Mouse (Mus musculus): ENCODE measurements at regions not wholly inside any gene's neighbourhood (a gene's known extent, or its start where the extent isn't known, plus 50 kb on each side); places are given as distances from the start of the nearest gene placed in this dataset.

DNA sequence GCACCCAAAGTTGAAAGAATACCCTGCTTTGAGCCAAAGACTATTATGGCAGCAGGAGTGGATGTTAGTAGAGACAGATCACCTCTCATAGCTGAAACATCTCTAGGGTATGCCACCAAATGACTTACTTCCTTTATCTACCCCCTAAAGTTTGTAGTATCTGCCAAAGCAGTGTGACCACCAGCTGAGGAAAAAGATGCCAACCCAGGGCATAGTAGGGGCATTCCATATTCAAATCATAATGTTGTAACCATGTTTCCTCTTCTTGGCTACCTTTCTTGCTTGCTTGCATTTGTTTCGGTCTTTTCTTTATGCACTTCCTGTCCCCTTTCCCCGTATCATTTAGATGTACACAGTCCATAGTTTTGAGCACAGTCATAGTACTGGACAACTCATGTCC, 1449.6 kb downstream of the Gsdmc2 start:
- Histone ChIP-seq H3K27me3 (ENCODE audit: control insufficient read depth, insufficient read depth, low read length) (no peaks in the 10 kb centered on the region), H3K36me3 (ENCODE audit: control insufficient read depth, insufficient read depth, low read length) (no peaks in the 10 kb centered on the region), H3K4me3 (ENCODE audit: low read depth, low read length) (no peak overlapping the region), H3K4me2 (ENCODE audit: low read depth, low read length) (no peak overlapping the region), H3K9me3 (ENCODE audit: control insufficient read depth, low read length) (no peaks in the 10 kb centered on the region), H3K4me1 (ENCODE audit: control insufficient read depth, insufficient read depth, low read length) (no peaks in the 10 kb centered on the region), H3K27ac (ENCODE audit: low read depth, low read length) (no peak overlapping the region), H3K9ac (replicated peaks; ENCODE audit: low read depth, low read length) (no peak overlapping the region)
- 96% methylated on average over 2 of the region's 2 CpGs for WGBS
- no peak for ATAC-seq (ENCODE audit: low read depth)

DNA sequence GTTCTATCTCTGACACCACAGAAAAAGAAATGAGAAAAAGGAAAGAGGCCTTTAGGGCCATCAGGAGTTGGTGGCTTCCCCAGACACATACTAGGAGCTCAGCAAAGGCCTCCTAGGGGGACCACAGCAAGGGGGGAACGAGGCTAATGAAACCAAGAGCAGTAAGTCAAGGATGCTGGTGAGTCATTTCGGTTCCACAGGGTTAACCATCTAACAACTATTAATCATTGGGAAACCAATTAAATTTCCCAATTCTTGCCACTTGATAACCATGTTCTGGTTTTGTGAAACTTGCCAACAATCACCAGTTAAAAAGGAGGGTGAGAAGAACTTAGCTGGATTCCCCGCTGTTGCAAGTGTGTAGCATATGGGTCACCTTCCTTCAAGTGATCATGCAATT, 1451.6 kb downstream of the Gsdmc2 start:
- Histone ChIP-seq H3K9ac (replicated peaks; ENCODE audit: low read depth, low read length) (no peak overlapping the region), H3K4me2 (ENCODE audit: low read depth, low read length) (no peak overlapping the region), H3K27ac (ENCODE audit: low read depth, low read length) (no peak overlapping the region), H3K4me1 (ENCODE audit: control insufficient read depth, insufficient read depth, low read length) (no peaks in the 10 kb centered on the region), H3K9me3 (ENCODE audit: control insufficient read depth, low read length) (no peaks in the 10 kb centered on the region), H3K4me3 (ENCODE audit: low read depth, low read length) (no peak overlapping the region), H3K36me3 (ENCODE audit: control insufficient read depth, insufficient read depth, low read length) (no peaks in the 10 kb centered on the region), H3K27me3 (ENCODE audit: control insufficient read depth, insufficient read depth, low read length) (no peaks in the 10 kb centered on the region)
- ATAC-seq (ENCODE audit: low read depth): no peak
- 78% methylated on average over 3 of the region's 3 CpGs for WGBS

- no peaks in the 10 kb centered on the region for H3K4me1 ChIP-seq (ENCODE audit: control insufficient read depth, insufficient read depth, low read length)
- no peaks in the 10 kb centered on the region for H3K27me3 ChIP-seq (ENCODE audit: control insufficient read depth, insufficient read depth, low read length)
- H3K4me2 ChIP-seq (ENCODE audit: low read depth, low read length): no peak overlapping the region
- WGBS: 46% methylated on average over 1 of the region's 1 CpGs
- no peaks in the 10 kb centered on the region for H3K9me3 ChIP-seq (ENCODE audit: control insufficient read depth, low read length)
- no peak overlapping the region for H3K4me3 ChIP-seq (ENCODE audit: low read depth, low read length)
- H3K27ac ChIP-seq (ENCODE audit: low read depth, low read length): no peak overlapping the region
- ATAC-seq (ENCODE audit: low read depth): no peak
- H3K36me3 ChIP-seq (ENCODE audit: control insufficient read depth, insufficient read depth, low read length): no peaks in the 10 kb centered on the region
- H3K9ac ChIP-seq (replicated peaks; ENCODE audit: low read depth, low read length): no peak overlapping the region
Measured at GRCm38 (mm10) chr15:62392839-62393238, 1452.1 kb downstream of the Gsdmc2 start.

DNA sequence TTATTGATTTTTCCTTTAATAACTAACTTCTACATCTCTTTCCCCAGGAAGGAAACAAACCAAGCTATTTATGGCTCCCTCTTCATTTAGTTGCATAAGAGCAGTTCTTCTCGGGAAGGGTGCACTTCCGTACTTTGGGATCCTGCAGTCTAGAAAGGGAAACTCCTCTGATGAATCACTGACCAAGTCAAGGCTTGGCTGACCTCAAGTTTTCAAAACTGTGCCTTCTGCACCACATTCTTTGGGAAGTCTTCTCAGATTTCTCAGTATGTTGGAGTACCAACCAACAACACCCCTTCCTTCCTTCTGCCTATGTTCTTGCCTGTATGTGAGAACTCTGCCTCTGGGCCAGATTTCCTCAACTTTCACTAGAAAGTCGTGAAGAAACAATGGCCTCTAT, 1452.6 kb downstream of the Gsdmc2 start:
- ATAC-seq (ENCODE audit: low read depth): no peak
- H3K9ac ChIP-seq (replicated peaks; ENCODE audit: low read depth, low read length): no peak overlapping the region
- no peak overlapping the region for H3K4me3 ChIP-seq (ENCODE audit: low read depth, low read length)
- no peak overlapping the region for H3K27ac ChIP-seq (ENCODE audit: low read depth, low read length)
- H3K4me1 ChIP-seq (ENCODE audit: control insufficient read depth, insufficient read depth, low read length): no peaks in the 10 kb centered on the region
- WGBS: 77% methylated on average over 3 of the region's 3 CpGs
- H3K9me3 ChIP-seq (ENCODE audit: control insufficient read depth, low read length): no peaks in the 10 kb centered on the region
- H3K27me3 ChIP-seq (ENCODE audit: control insufficient read depth, insufficient read depth, low read length): no peaks in the 10 kb centered on the region
- H3K36me3 ChIP-seq (ENCODE audit: control insufficient read depth, insufficient read depth, low read length): no peaks in the 10 kb centered on the region
- H3K4me2 ChIP-seq (ENCODE audit: low read depth, low read length): no peak overlapping the region

DNA sequence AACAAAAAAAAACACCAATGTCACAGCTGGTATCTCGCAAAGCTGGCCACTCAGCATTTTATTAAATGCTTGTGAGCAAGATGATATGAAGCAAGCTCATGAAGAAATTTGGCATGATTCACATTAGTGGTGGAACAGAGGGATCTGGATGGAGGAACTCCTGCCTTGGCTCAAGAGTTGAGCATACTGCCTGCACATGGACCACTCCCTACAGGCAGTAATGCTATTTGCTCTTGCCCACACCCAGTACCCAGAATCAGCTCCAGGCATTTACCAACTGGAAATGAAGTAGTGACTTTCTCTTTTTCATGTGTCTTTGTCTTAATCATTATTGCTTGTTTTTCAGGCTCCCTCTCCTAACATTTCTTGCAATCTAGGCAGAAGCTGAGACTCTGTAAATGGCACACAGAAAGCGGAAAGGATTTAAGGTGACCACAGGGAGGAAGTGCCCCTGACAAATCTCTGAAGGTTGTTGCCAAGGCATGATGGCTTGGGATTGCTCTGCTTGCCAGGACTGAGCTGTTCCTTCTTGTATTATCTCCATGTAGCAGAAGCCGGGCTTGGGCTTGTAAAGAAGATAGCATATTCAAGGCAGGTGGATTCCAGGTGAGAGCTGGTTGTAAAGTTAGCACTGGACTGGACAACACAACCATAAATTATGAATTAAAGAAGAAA, 1455.4 kb downstream of the Gsdmc2 start:
- no peak for ATAC-seq (ENCODE audit: low read depth)
- H3K27me3 ChIP-seq (ENCODE audit: control insufficient read depth, insufficient read depth, low read length): no peaks in the 10 kb centered on the region
- no peaks in the 10 kb centered on the region for H3K36me3 ChIP-seq (ENCODE audit: control insufficient read depth, insufficient read depth, low read length)
- H3K4me3 ChIP-seq (ENCODE audit: low read depth, low read length): no peak overlapping the region
- no peaks in the 10 kb centered on the region for H3K9me3 ChIP-seq (ENCODE audit: control insufficient read depth, low read length)
- H3K4me2 ChIP-seq (ENCODE audit: low read depth, low read length): no peak overlapping the region
- no peak overlapping the region for H3K9ac ChIP-seq (replicated peaks; ENCODE audit: low read depth, low read length)
- no peak overlapping the region for H3K27ac ChIP-seq (ENCODE audit: low read depth, low read length)
- H3K4me1 ChIP-seq (ENCODE audit: control insufficient read depth, insufficient read depth, low read length): no peaks in the 10 kb centered on the region
- 96% methylated on average over 3 of the region's 3 CpGs for WGBS

DNA sequence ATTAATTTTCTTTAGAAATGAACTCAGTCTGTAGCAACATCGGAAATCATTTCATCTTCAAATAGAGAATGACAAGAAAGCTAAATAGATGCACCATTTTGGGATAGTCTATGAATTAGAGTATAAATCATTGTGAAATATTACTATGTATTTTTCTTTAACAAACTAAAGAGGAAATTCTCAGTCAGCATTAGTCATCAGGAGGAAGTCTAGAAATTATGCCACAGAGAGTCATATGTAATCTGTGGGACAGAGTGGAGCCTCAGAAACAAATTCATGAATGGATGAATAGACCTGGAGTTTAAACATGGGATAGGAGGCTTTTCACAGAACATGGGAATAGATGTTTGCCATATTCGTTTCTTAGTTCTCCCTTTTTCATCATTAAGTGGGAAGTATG, 1459.4 kb upstream of the A1bg start:
- H3K4me2 ChIP-seq (ENCODE audit: low read depth, low read length): no peak overlapping the region
- H3K9ac ChIP-seq (replicated peaks; ENCODE audit: low read depth, low read length): no peak overlapping the region
- no peaks in the 10 kb centered on the region for H3K4me1 ChIP-seq (ENCODE audit: control insufficient read depth, insufficient read depth, low read length)
- H3K27me3 ChIP-seq (ENCODE audit: control insufficient read depth, insufficient read depth, low read length): no peaks in the 10 kb centered on the region
- no peak for ATAC-seq (ENCODE audit: low read depth)
- H3K36me3 ChIP-seq (ENCODE audit: control insufficient read depth, insufficient read depth, low read length): no peaks in the 10 kb centered on the region
- no peak overlapping the region for H3K4me3 ChIP-seq (ENCODE audit: low read depth, low read length)
- H3K27ac ChIP-seq (ENCODE audit: low read depth, low read length): no peak overlapping the region
- H3K9me3 ChIP-seq (ENCODE audit: control insufficient read depth, low read length): no peaks in the 10 kb centered on the region
- 88% methylated on average over 2 of the region's 2 CpGs for WGBS

DNA sequence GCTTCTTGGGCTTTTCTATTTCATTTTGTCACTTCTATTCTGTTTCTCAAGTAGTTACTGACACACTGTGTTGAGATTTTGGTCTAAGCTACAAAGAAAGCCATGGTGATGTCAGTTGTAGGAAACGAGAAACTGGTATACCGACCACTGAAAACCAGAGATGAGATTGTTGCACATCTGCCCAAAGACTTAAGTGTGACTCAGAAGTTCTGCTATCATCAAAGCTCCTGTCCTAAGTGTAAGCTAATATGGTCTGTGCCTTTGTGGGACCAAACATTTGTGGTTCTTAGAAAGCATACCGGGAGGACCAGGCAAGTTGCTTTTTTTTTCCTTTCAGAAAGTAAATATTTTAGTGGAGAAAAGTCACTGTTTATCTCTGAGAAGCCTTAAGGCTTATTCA, 1451.8 kb upstream of the A1bg start:
- Histone ChIP-seq H3K4me1 (ENCODE audit: control insufficient read depth, insufficient read depth, low read length) (no peaks in the 10 kb centered on the region), H3K36me3 (ENCODE audit: control insufficient read depth, insufficient read depth, low read length) (no peaks in the 10 kb centered on the region), H3K9me3 (ENCODE audit: control insufficient read depth, low read length) (no peaks in the 10 kb centered on the region), H3K27me3 (ENCODE audit: control insufficient read depth, insufficient read depth, low read length) (no peaks in the 10 kb centered on the region), H3K4me3 (ENCODE audit: low read depth, low read length) (no peak overlapping the region), H3K4me2 (ENCODE audit: low read depth, low read length) (no peak overlapping the region), H3K9ac (replicated peaks; ENCODE audit: low read depth, low read length) (no peak overlapping the region), H3K27ac (ENCODE audit: low read depth, low read length) (no peak overlapping the region)
- ATAC-seq (ENCODE audit: low read depth): no peak
- 93% methylated on average over 3 of the region's 3 CpGs for WGBS

GRCm38 (mm10) chr15:62361171-62361570, 1438.4 kb upstream of the A1bg start:
- Histone ChIP-seq H3K27ac (ENCODE audit: low read depth, low read length) (no peak overlapping the region), H3K9me3 (ENCODE audit: control insufficient read depth, low read length) (no peaks in the 10 kb centered on the region), H3K4me3 (ENCODE audit: low read depth, low read length) (no peak overlapping the region), H3K9ac (replicated peaks; ENCODE audit: low read depth, low read length) (no peak overlapping the region), H3K4me2 (ENCODE audit: low read depth, low read length) (no peak overlapping the region), H3K36me3 (ENCODE audit: control insufficient read depth, insufficient read depth, low read length) (no peaks in the 10 kb centered on the region), H3K27me3 (ENCODE audit: control insufficient read depth, insufficient read depth, low read length) (no peaks in the 10 kb centered on the region), H3K4me1 (ENCODE audit: control insufficient read depth, insufficient read depth, low read length) (no peaks in the 10 kb centered on the region)
- no peak for ATAC-seq (ENCODE audit: low read depth)

DNA sequence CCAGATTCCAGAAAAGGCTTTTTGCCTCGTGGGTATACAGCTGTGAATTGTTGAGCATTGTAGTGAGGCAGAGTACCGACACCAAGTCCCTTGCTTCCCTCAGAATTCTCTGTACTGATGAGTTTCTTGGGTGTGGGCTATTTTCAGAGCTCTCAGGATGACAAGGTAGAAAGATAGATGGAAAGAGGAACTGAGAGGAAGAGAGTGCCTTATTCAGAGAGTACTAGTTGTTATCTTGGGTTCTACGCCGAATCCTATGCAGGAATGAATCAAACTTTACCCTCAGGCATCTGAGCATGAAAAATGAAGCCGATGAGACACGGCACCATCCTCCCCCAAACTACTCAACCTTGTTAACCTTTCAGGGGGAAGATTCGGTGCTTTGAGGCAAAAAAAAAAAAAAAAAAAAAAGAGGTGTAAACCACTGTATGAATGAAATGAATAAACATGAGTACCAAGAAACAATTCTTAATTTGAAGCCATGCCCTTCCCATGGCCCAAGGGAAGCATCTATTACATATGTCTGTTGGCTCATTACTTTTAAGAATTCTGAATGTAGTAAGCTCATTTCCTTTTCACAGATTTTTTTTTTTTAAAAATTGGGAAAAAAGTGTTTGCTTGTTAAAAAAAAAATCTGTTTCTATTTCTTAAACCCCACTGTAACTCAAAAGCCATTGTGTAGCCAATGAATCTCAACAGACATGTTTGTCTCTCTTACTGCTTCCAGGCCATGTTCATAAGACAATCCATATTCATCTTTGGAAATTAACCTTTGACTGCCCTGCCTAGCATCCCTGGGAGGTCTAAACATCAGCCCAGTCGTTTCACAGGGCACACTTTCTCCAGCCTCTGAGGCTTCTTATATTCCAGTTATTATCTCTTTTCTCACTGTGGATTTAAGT, 1435.8 kb upstream of the A1bg start:
- H3K4me3 ChIP-seq (ENCODE audit: low read depth, low read length): no peak overlapping the region
- H3K4me2 ChIP-seq (ENCODE audit: low read depth, low read length): no peak overlapping the region
- H3K27me3 ChIP-seq (ENCODE audit: control insufficient read depth, insufficient read depth, low read length): no peaks in the 10 kb centered on the region
- no peaks in the 10 kb centered on the region for H3K9me3 ChIP-seq (ENCODE audit: control insufficient read depth, low read length)
- H3K36me3 ChIP-seq (ENCODE audit: control insufficient read depth, insufficient read depth, low read length): no peaks in the 10 kb centered on the region
- 63% methylated on average over 8 of the region's 8 CpGs for WGBS
- no peak for ATAC-seq (ENCODE audit: low read depth)
- H3K9ac ChIP-seq (replicated peaks; ENCODE audit: low read depth, low read length): no peak overlapping the region
- no peak overlapping the region for H3K27ac ChIP-seq (ENCODE audit: low read depth, low read length)
- H3K4me1 ChIP-seq (ENCODE audit: control insufficient read depth, insufficient read depth, low read length): no peaks in the 10 kb centered on the region

Measured in neural tube, embryonic 14.5 days (tissue).